Mouse (Mus musculus): Measurements from ENCODE around the gene Hcst. TPM values are rescaled to one million over a fixed set of nuclear protein-coding genes. Genes with fewer than 3 reads are reported as not detected.

Gene Hcst
- total RNA-seq, 2 experiments from 2014 or later, result 0.74 TPM; not detected in 1

- DNase-seq (ENCODE audit: low spot score in 2 of 2), result no peak
Observed at GRCm38 (mm10) chr7:30434701-30435100, 15.0 kb upstream of the Hcst start.

- DNase-seq (ENCODE audit: low spot score in 2 of 2), result peak in 1 of 2 experiments; percentile 62
Observed at GRCm38 (mm10) chr7:30434238-30434637, 14.6 kb upstream of the Hcst start.

- peak in 1 of 2 experiments; percentile 59 for DNase-seq (ENCODE audit: low spot score in 2 of 2)
Observed at GRCm38 (mm10) chr7:30431793-30432192, 12.1 kb upstream of the Hcst start.

GRCm38 (mm10) chr7:30430191-30430590 is 10.5 kb upstream of the Hcst start:
- no peak for DNase-seq (ENCODE audit: low spot score in 2 of 2)

- DNase-seq (ENCODE audit: low spot score in 2 of 2), result no peak
Observed at GRCm38 (mm10) chr7:30429327-30429726, 9.7 kb upstream of the Hcst start.

GRCm38 (mm10) chr7:30423071-30423641 is 3.5 kb upstream of the Hcst start:
- no peak for DNase-seq (ENCODE audit: low spot score in 2 of 2)

GRCm38 (mm10) chr7:30422560-30422959 is 2.9 kb upstream of the Hcst start:
- no peak for DNase-seq (ENCODE audit: low spot score in 2 of 2)

GRCm38 (mm10) chr7:30421890-30422435 is 2.3 kb upstream of the Hcst start:
- DNase-seq (ENCODE audit: low spot score in 2 of 2), result peak; percentile 43 to 73

GRCm38 (mm10) chr7:30421175-30421889 is 1.7 kb upstream of the Hcst start, which contains the start of gene Nfkbid:
TSS of gene Nfkbid (plus strand) at chr7:30421732.
- DNase-seq (ENCODE audit: low spot score in 2 of 2), result no peak

GRCm38 (mm10) chr7:30420673-30421072 is 1.0 kb upstream of the Hcst start:
- DNase-seq (ENCODE audit: low spot score in 2 of 2), result no peak

GRCm38 (mm10) chr7:30417856-30418255 is 1.8 kb downstream of the Hcst start:
- no peak for DNase-seq (ENCODE audit: low spot score in 2 of 2)

- no peak for DNase-seq (ENCODE audit: low spot score in 2 of 2)
Observed at GRCm38 (mm10) chr7:30413596-30413995, 6.1 kb downstream of the Hcst start, which contains the start of gene Tyrobp. TSS of gene Tyrobp (plus strand) at chr7:30413760.

GRCm38 (mm10) chr7:30412735-30413147 is 6.9 kb downstream of the Hcst start:
- DNase-seq (ENCODE audit: low spot score in 2 of 2), result no peak

GRCm38 (mm10) chr7:30411023-30411422 is 8.6 kb downstream of the Hcst start:
- no peak for DNase-seq (ENCODE audit: low spot score in 2 of 2)

- no peak for DNase-seq (ENCODE audit: low spot score in 2 of 2)
Observed at GRCm38 (mm10) chr7:30409789-30410188, 9.9 kb downstream of the Hcst start.

- no peak for DNase-seq (ENCODE audit: low spot score in 2 of 2)
Observed at GRCm38 (mm10) chr7:30408639-30409038, 11.0 kb downstream of the Hcst start.

- DNase-seq (ENCODE audit: low spot score in 2 of 2), result no peak
Observed at GRCm38 (mm10) chr7:30402343-30402742, 17.3 kb downstream of the Hcst start.

- peak in 1 of 2 experiments; percentile 10 for DNase-seq (ENCODE audit: low spot score in 2 of 2)
Observed at GRCm38 (mm10) chr7:30399671-30400070, 20.0 kb downstream of the Hcst start.

GRCm38 (mm10) chr7:30394871-30395270 is 24.8 kb downstream of the Hcst start:
- DNase-seq (ENCODE audit: low spot score in 2 of 2), result no peak

GRCm38 (mm10) chr7:30394379-30394778 is 25.3 kb downstream of the Hcst start:
- DNase-seq (ENCODE audit: low spot score in 2 of 2), result peak in 1 of 2 experiments; percentile 13

GRCm38 (mm10) chr7:30393631-30394030 is 26.0 kb downstream of the Hcst start:
- no peak for DNase-seq (ENCODE audit: low spot score in 2 of 2)

- no peak for DNase-seq (ENCODE audit: low spot score in 2 of 2)
Observed at GRCm38 (mm10) chr7:30392746-30393520, 26.7 kb downstream of the Hcst start.

Measured in gastrocnemius, postnatal 4 days (tissue).